Mouse (Mus musculus) heart, adult 9 months (tissue): ENCODE data around the gene Tbcc.

ENCODE experiments used
- DNase-seq, 2 experiments: peaks; one replicate each; pipeline ENCODE4 v3.0.0; 2022; ENCODE audit warnings: low spot score in 2 of 2

Gene Tbcc

DNA sequence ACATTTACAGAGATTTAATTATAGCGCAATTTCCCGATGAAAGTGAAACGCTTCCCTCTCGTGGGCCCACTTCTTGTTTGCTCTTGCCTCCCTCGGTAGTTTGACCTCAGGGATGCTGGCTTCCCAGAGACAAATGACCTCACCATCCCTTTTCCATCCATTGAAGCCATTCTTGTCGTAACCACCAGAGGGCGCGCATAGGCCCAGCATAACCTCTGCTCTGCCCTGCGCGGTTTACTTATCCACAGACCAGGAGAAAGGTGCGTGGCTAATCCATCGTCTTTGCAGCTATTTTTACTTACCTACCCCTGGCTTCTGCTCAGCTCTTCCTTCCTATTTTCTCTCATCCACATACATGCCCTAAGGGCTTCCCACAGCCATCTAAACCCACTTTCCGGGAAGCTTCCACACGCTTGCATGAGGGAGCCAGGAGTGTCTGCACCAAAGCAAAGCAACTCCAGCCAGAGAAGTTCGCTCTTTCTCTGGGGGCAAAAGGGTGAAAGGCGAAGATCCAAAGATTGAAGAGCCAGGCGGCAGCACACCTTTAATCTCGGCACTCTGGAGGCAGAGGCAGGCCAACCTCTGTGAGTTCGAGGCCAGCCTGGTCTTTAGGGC is 13.5 kb downstream of the Tbcc start:
- DNase-seq, result peak; percentile 52 to 84

DNA sequence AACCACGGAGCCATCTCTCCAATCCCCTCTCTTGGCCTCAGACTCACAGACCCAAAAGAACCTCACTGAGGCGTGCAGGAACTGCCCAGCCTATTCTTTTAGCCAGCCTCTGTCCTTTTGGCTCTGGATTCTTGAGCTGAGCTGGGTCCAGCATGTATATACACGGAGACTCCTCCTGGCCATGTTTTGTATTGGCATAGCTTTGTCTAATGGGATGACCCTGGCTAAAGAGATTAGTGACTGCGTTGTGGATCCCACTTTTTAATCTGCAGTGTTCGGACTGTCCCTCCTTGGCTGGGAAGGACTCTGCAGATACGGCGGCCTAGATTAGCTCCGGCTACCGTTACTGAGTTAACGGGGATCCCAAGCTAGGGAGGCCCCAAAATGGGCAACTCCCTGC is 19.7 kb downstream of the Tbcc start, which contains the start of gene Prph2:
TSS of gene Prph2 (plus strand) at position 274 of the 400 bp plus-strand sequence.
- DNase-seq, result no peak

DNA sequence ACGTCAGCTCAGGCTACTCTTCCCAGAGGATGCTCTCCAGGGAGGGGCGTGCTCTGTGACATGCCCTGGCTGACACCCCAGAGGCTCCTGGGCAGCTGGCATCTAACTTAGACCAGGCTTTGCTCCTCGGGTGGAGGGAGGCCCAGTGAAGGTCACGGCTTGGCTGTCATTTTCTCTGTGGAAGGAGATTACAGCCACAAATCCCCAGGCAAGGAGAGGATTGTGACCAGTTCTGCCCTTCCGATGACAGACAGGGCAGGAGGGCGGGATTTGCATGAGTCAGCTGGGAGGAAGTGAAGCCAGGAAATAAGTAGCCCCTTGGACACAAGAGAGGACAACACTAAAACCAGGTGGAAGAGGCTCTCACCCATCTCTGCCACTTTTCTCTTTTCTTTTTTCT is 21.8 kb downstream of the Tbcc start:
- no peak for DNase-seq

DNA sequence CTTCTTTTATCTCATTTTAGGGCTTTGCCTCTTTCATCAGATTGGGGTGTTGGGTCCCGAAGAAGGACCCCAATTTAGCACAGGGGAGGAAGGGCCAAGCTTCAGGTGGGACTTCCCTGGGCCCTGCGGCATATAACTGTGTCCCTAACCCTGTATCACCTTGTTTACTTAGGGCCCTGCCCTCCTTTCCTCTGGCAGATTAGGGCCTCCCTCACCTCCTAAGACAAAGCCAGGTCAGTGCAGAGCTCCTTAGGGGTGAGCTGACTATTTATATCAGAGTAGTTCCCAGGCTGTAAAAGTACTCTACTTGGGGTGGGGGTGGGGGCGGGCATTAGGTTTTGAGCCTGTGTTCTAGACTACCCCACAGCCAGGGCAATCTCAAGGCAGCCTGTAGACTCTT is 24.6 kb downstream of the Tbcc start:
- no peak for DNase-seq

DNA sequence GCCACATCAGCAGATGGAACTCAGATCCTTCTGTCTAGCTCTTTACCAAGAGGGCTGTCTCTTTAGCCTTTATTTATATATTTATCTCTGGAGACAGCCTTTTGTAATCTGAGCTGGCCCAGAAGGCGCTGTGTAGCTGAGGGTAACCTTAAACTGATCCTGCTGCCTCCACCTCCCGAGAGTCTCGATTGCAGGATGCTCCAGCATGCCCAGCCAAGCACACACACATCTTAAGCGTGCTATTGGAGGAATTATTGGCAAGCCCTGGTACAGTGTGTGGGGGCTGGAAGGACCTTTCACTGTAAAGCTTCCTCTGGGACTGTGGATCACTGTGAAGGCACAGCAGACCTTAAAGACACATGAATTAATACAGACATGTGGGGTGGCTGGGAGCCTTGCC is 28.5 kb downstream of the Tbcc start:
- DNase-seq, result no peak

DNA sequence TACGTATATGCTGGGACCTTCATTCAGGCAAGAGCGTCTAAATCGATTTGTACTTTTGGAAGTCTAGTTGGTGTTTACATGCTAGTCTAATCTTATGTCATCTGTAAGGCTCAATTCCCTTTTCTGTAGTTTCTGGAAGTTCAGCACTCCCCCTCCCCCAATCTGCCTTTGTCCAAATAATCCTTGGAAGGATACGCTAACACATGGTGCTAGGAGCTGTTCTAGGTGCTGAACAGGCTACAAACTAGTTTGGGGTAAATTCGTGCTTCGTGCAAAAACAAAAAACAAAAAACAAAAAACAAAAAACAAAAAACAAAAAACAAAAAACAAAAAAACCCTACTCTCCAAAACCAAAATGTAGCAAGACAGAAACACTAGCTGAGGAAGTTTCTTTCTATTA is 30.4 kb downstream of the Tbcc start:
- DNase-seq, result no peak

DNA sequence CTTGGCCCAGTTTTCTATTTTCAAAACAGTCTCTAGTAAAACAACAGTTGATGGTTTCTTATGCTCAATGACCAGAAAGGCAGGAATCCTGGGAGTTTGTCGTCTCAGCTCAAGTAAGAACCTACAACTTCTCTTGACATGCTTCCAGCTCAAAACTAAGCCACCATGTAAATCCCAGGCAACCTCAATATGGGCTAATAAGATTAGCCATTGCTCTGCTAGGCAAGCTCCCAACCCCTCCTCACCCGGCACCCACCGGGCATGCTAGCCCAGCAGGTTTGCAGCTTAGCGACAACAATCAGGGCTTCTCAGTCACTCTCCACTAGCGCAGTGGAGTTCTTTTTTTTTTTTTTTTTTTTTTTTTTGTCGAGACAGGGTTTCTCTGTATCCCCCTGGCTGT is 35.7 kb downstream of the Tbcc start:
- no peak for DNase-seq

DNA sequence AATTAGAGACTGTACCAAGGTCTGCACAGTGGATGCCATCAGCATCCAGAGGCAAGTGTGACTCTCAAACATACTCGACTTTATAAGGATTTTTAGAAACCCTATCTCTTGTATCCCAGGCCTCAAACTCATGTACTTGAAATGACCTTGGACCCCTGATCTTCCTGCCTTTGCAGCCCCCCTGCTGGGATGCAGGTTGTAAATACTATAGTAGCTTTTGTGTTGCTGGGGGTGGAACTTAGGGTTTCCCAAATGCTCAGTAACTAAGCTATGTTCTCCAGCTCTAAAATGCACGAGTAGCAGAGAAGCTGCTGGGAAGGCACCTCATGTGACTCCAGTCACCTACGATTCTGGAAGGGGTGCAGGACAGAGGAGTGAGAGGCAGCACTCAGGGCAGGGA is 36.5 kb downstream of the Tbcc start:
- no peak for DNase-seq

DNA sequence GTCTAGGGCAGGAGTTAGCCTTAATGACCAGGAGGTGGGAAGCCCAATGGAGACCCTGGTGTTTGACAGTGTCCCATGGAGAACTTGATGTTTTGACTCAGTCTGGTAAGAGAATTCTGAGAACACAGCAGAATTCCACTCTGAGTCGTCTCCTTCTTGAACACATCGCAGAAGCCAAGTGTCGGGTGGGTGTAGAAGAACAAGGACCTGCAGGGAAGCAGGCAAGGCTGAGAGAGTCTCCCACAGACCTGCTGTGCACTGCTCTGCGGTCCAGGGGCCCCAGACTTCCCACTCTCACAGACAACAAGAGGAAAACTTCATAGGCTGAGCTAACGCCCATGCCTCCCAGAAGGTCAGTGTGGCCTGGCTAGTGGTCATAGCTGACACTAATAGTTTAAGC is 37.3 kb downstream of the Tbcc start:
- DNase-seq, result no peak

DNA sequence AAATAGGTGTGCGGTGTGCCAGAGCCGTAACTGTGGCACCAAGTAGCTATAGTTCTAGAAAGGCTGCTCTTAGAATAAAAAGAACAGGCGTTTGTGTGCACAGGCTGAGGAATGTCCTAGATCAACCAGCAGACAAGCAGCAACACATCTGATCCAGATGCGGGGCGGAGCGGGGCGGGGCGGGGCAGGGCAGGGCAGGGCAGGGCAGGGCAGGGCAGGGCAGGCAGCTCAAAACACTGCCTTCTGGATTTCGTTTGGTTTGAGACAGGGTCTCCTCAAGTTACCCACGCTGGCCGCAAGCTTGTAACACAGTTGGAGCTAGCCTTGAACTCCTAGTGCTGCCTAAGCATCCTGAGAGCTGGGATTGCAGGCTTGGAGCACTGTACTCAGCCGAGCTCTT is 38.8 kb downstream of the Tbcc start:
- DNase-seq, result no peak

DNA sequence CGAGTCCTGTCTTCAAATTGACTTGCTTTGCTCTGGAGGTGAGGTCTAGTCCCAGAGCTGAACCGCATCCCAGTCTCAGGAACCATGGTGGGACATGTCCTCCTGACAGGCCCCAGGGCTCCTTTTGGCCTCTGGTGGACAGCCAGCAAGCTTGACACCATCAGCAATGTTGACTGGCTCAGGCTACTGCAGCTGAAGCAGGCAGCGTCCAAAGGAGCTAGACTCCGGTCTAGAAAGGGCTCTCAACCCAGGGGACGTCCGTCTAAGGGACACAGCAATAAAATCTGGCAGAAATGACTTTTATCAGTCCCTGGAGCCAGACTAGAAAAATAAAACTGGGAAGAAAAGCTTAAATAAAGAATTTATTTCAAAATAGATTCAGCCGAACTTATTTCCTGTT is 39.4 kb downstream of the Tbcc start:
- peak in 1 of 2 experiments; percentile 13 for DNase-seq

DNA sequence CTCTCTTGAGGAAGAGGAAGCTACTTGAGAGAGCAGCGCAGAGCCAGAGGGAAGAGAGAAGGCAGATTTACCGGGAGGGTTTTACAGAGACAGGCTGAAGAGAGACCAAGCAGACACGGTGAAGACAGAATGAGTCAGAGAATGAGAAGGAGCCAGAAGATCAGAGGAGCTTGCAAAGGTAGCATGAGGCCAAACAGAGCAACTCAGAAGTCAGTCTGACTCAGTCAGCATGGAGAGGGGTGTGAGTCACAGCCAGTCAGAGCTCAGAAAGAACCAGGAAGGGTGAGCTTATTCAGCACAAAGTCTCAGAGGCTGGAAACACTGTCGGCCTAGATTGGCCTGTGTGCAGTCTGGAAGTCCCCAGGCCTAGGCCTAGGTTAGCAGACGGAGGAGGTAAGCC is 42.5 kb downstream of the Tbcc start:
- DNase-seq, result no peak

DNA sequence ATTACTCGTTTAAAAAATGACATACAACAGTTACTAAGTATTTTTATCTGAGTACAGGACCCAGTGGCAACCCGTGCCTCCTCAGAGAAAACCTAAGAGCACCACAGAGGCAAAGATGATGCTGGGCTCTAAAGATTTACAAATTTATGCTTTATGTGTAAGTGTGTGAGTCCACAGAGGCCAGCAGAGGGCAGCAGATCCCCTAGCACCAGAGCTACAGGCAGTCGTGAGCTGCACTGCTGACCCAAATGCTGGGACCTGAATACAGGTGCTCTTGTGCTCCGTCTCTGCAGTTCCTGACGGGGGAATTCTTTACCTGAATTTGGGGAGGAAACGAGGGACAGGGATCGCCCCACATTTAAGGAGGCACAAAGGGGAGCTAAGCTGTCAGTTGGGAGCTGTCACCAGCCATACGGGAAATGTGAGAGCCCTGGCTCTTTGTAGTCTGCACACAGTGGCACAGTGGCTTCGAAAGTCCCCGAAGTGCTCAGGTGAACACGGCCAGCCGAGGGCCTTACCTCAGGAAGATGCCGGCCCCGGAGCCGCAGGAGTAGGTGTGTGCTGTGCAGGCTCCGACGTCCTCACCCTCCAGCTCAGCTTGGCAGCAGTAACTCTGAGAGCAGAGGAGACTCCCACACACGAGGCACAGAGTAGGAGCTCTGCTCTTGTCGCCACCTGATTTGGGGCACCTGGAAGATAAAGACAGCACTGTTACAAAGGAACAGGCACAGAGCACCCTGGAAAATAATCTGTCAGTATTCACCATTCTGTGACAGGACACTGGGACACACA is 43.3 kb downstream of the Tbcc start:
- DNase-seq, result peak in 1 of 2 experiments; percentile 17

DNA sequence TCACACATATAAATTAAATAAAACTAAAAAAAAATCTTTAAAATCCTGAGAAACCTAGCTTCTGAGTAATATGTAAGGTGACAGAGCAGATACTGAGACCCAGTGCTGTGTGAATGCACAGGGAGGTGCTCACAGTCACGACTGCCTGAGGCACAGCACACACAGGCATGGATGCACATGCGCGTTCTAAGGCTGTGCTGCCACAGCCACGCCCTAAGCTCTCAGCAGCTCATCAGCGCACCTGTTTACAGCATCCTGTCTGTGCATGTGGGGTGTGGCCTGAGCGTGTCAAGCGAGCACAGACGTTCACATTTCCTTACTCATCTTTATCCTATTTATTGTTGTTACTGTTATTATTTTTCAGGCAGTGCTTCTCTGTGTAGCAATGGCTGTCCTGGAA is 50.0 kb downstream of the Tbcc start:
- no peak for DNase-seq
